Mouse (Mus musculus) bone marrow macrophage, adult 2 months (primary cell): Measurements from ENCODE around the gene Ncoa7.

Experiments
- CTCF ChIP-seq: IDR thresholded peaks from 2 replicates; pipeline ENCODE4 v1.5.1; 2012; ENCODE audit warnings: low read depth, mild to moderate bottlenecking, low read length, moderate library complexity
- POLR2A ChIP-seq: IDR thresholded peaks from 2 replicates; pipeline ENCODE4 v1.6.1; 2012; ENCODE audit warnings: mild to moderate bottlenecking, low read depth, low read length, borderline replicate concordance

DNA sequence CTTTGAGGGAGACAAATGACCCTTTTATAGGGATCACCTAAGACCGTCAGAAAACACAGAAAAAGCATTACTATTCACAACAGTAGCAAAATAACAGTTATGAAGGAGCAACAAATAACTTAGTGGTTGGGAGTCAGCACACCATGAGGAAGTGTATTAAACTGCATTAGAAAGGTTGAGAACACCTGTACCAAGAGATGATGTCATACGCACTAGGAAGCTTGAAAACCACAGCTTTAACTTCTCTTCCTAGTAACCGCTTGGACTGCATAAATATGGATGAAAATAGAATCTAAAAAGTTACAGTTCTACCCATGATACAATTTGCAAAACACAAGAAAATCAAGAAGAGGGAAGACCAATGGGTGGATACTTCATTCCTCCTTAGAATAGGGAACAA is 64.7 kb downstream of the Ncoa7 start:
- TF ChIP-seq CTCF, result no peak
- TF ChIP-seq POLR2A, result no peak
